Mouse (Mus musculus): ENCODE measurements around the gene Ap1b1. TPM values are rescaled to one million over a fixed set of nuclear protein-coding genes. Genes with fewer than 3 reads are reported as not detected.
"Not testable (repeated sequence)": the region's sequence is repeated elsewhere in the genome, so short reads cannot be mapped to it uniquely, and the experiment has no call there.

Gene Ap1b1
- total and polyA plus RNA-seq, 2 experiments from 2014 or later, result 29.6 to 39.0 TPM

GRCm38 (mm10) chr11:5068126-5068971 lies 81.7 kb downstream of the Ap1b1 start:
- Histone ChIP-seq H3K4me1 (ENCODE audit: control insufficient read depth, insufficient read depth) (peaks cover 8% of the 10 kb centered on the region; the same call in 1 of the 2 replicates), H3K36me3 (replicated peaks; ENCODE audit: control insufficient read depth, insufficient read depth, low read length) (peaks cover 55% of the 10 kb centered on the region), H3K9ac (replicated peaks; ENCODE audit: low read depth, low read length) (no peak overlapping the region), H3K27me3 (ENCODE audit: control insufficient read depth, insufficient read depth, low read length) (no peaks in the 10 kb centered on the region), H3K27ac (ENCODE audit: low read depth) (no peak overlapping the region), H3K9me3 (replicated peaks; ENCODE audit: control insufficient read depth, low read length) (no peaks in the 10 kb centered on the region), H3K4me2 (ENCODE audit: low read depth, low read length) (no peak overlapping the region), H3K4me3 (ENCODE audit: low read depth, low read length) (no peak overlapping the region)
- DNase-seq (ENCODE audit: low spot score) (no peak), ATAC-seq (ENCODE audit: insufficient read depth, low read depth) (no peak)
- 72% methylated on average over 9 of the region's 9 CpGs for WGBS
- no peak for TF ChIP-seq EP300 (IDR thresholded peaks at IDR 0.05; ENCODE audit: low read depth)
- no peak for TF ChIP-seq CTCF (IDR thresholded peaks at IDR 0.05; ENCODE audit: low read depth)

DNA sequence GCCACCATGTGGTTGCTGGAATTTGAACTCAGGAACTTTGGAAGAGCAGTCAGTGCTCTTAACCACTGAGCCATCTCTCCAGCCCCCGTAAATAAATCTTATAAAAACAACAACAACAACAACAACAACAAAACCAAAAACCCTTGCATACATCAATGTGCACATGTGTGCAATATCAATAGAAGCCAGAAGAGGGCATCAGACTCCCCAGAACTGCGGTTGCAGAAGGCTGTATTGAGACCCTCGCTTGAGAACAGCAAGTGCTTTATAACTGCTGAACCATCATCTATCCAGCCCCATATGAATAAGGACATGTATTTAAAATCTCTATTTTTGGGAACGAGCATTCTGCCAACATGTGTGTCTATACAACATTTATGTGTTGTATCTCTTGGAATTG lies 88.3 kb downstream of the Ap1b1 start:
- 78% methylated on average over 4 of the region's 4 CpGs for WGBS
- H3K4me1 ChIP-seq (ENCODE audit: control insufficient read depth, insufficient read depth), result no peaks in the 10 kb centered on the region
- no peaks in the 10 kb centered on the region for H3K27me3 ChIP-seq (ENCODE audit: control insufficient read depth, insufficient read depth, low read length)
- no peak overlapping the region for H3K27ac ChIP-seq (ENCODE audit: low read depth)
- no peak overlapping the region for H3K4me3 ChIP-seq (ENCODE audit: low read depth, low read length)
- peak; percentile 47 for TF ChIP-seq CTCF (IDR thresholded peaks at IDR 0.05; ENCODE audit: low read depth)
- TF ChIP-seq EP300 (IDR thresholded peaks at IDR 0.05; ENCODE audit: low read depth), result no peak
- ATAC-seq (ENCODE audit: insufficient read depth, low read depth) (0 out of 2 replicates have a peak, but pooled peaks have one; percentile 42), DNase-seq (ENCODE audit: low spot score) (no peak)
- H3K36me3 ChIP-seq (replicated peaks; ENCODE audit: control insufficient read depth, insufficient read depth, low read length), result peaks cover 67% of the 10 kb centered on the region
- no peak overlapping the region for H3K4me2 ChIP-seq (ENCODE audit: low read depth, low read length)
- H3K9ac ChIP-seq (replicated peaks; ENCODE audit: low read depth, low read length), result no peak overlapping the region
- no peaks in the 10 kb centered on the region for H3K9me3 ChIP-seq (replicated peaks; ENCODE audit: control insufficient read depth, low read length)

GRCm38 (mm10) chr11:5075760-5076159 lies 89.1 kb downstream of the Ap1b1 start:
- DNase-seq (ENCODE audit: low spot score), result no peak

GRCm38 (mm10) chr11:5076843-5077242 lies 90.2 kb downstream of the Ap1b1 start:
- not testable (repeated sequence) for H3K9me3 ChIP-seq (replicated peaks; ENCODE audit: control insufficient read depth, low read length); H3K9ac ChIP-seq (replicated peaks; ENCODE audit: low read depth, low read length); H3K27ac ChIP-seq (ENCODE audit: low read depth); H3K4me2 ChIP-seq (ENCODE audit: low read depth, low read length); H3K4me3 ChIP-seq (ENCODE audit: low read depth, low read length); H3K4me1 ChIP-seq (ENCODE audit: control insufficient read depth, insufficient read depth); DNase-seq (ENCODE audit: low spot score); ATAC-seq (ENCODE audit: insufficient read depth, low read depth); H3K27me3 ChIP-seq (ENCODE audit: control insufficient read depth, insufficient read depth, low read length)
- peaks cover 63% of the 10 kb centered on the region for H3K36me3 ChIP-seq (replicated peaks; ENCODE audit: control insufficient read depth, insufficient read depth, low read length)
- 74% methylated on average over 4 of the region's 5 CpGs for WGBS

More at GRCm38 (mm10) chr11:5075760-5076159, 89.1 kb downstream of the Ap1b1 start:
- Histone ChIP-seq H3K4me1 (ENCODE audit: control insufficient read depth, insufficient read depth) (no peaks in the 10 kb centered on the region), H3K9me3 (replicated peaks; ENCODE audit: control insufficient read depth, low read length) (no peaks in the 10 kb centered on the region), H3K4me3 (ENCODE audit: low read depth, low read length) (no peak overlapping the region), H3K27me3 (ENCODE audit: control insufficient read depth, insufficient read depth, low read length) (no peaks in the 10 kb centered on the region), H3K36me3 (replicated peaks; ENCODE audit: control insufficient read depth, insufficient read depth, low read length) (peaks cover 67% of the 10 kb centered on the region), H3K9ac (replicated peaks; ENCODE audit: low read depth, low read length) (no peak overlapping the region), H3K27ac (ENCODE audit: low read depth) (no peak overlapping the region), H3K4me2 (ENCODE audit: low read depth, low read length) (no peak overlapping the region)
- ATAC-seq (ENCODE audit: insufficient read depth, low read depth), result no peak
- 0 out of 2 replicates have a peak, but pooled peaks have one; percentile 6 for TF ChIP-seq CTCF (IDR thresholded peaks at IDR 0.05; ENCODE audit: low read depth)
- no peak for TF ChIP-seq EP300 (IDR thresholded peaks at IDR 0.05; ENCODE audit: low read depth)

- no peak for TF ChIP-seq CTCF (IDR thresholded peaks at IDR 0.05; ENCODE audit: low read depth)
- TF ChIP-seq EP300 (IDR thresholded peaks at IDR 0.05; ENCODE audit: low read depth), result no peak
- Histone ChIP-seq H3K9me3 (replicated peaks; ENCODE audit: control insufficient read depth, low read length) (no peaks in the 10 kb centered on the region), H3K36me3 (replicated peaks; ENCODE audit: control insufficient read depth, insufficient read depth, low read length) (peaks cover 84% of the 10 kb centered on the region), H3K4me3 (ENCODE audit: low read depth, low read length) (no peak overlapping the region), H3K27me3 (ENCODE audit: control insufficient read depth, insufficient read depth, low read length) (no peaks in the 10 kb centered on the region), H3K4me1 (ENCODE audit: control insufficient read depth, insufficient read depth) (no peaks in the 10 kb centered on the region), H3K27ac (ENCODE audit: low read depth) (no peak overlapping the region), H3K4me2 (ENCODE audit: low read depth, low read length) (no peak overlapping the region), H3K9ac (replicated peaks; ENCODE audit: low read depth, low read length) (no peak overlapping the region)
- ATAC-seq (ENCODE audit: insufficient read depth, low read depth) (no peak), DNase-seq (ENCODE audit: low spot score) (no peak)
- WGBS, result 97% methylated on average over 1 of the region's 1 CpGs
These were observed 102.5 kb downstream of the Ap1b1 start for GRCm38 (mm10) chr11:5089147-5089546.
